Mouse (Mus musculus) stomach, postnatal 0 days (tissue): ENCODE measurements around the gene Tmem265. TPM values are rescaled to one million over a fixed set of nuclear protein-coding genes. Genes with fewer than 3 reads are reported as not detected.

ENCODE experiments used
- ATAC-seq: fragments of 200-750 bp; cut with Nextera tagmentation; 2 replicates; pipeline ENCODE4 v1.8.0; 2017; ENCODE audit not compliant: low FRiP score, low TSS enrichment
- DNase-seq: peaks from one replicate; pipeline ENCODE4 v3.0.0-alpha.2; 2016; ENCODE audit warnings: low spot score
- H3K27ac ChIP-seq: fragments of 300-500 bp; sonication (generic); replicated peaks from 2 replicates; pipeline ENCODE4 v1.5.1; 2014; ENCODE audit warnings: mild to moderate bottlenecking, control low read depth
- H3K27me3 ChIP-seq: fragments of 300-500 bp; sonication (generic); 2 replicates; pipeline ENCODE4 v1.6.1; 2014; ENCODE audit warnings: low read length; ENCODE audit not compliant: control insufficient read depth, insufficient read depth
- H3K36me3 ChIP-seq: fragments of 300-500 bp; sonication (generic); 2 replicates; pipeline ENCODE4 v1.6.1; 2014; ENCODE audit warnings: low read length, mixed read lengths; ENCODE audit not compliant: control insufficient read depth, insufficient read depth
- H3K4me1 ChIP-seq: fragments of 300-500 bp; sonication (generic); replicated peaks from 2 replicates; pipeline ENCODE4 v1.6.1; 2014; ENCODE audit warnings: antibody characterized with exemption; ENCODE audit not compliant: control insufficient read depth, insufficient read depth
- H3K4me2 ChIP-seq: fragments of 300-500 bp; sonication (generic); replicated peaks from 2 replicates; pipeline ENCODE4 v1.6.1; 2014; ENCODE audit warnings: low read depth, mild to moderate bottlenecking, control low read depth, moderate library complexity
- H3K4me3 ChIP-seq: fragments of 300-500 bp; sonication (generic); 2 replicates; pipeline ENCODE4 v1.5.1; 2014; ENCODE audit warnings: low read depth, low read length, control low read depth
- H3K9ac ChIP-seq: fragments of 300-500 bp; sonication (generic); 2 replicates; pipeline ENCODE4 v1.6.1; 2014; ENCODE audit warnings: mild to moderate bottlenecking, low read length, control low read depth, mixed read lengths
- H3K9me3 ChIP-seq: fragments of 300-500 bp; sonication (generic); 2 replicates; pipeline ENCODE4 v1.6.1; 2016; ENCODE audit warnings: low read length; ENCODE audit not compliant: control insufficient read depth
- CTCF ChIP-seq: IDR thresholded peaks from 2 replicates; pipeline ENCODE4 v1.5.1; 2016; ENCODE audit warnings: antibody characterized with exemption, low read depth, mild to moderate bottlenecking, moderate library complexity
- EP300 ChIP-seq: optimal IDR thresholded peaks from 2 replicates; pipeline ENCODE3; 2016; ENCODE audit warnings: antibody characterized with exemption
- WGBS: fragments of 180-500 bp; shearing (Covaris S2); extraction: QIAGEN DNeasy Blood & Tissue Kit; methylation state at CpG from one replicate; pipeline ENCODE4 v1.1.7; 2014; 5-methylcytosine and 5-hydroxymethylcytosine counted together
- polyA plus RNA-seq: library from polyadenylated mRNA; unstranded; fragments of >200 nt; fragmentation: Nextera tagmentation; extraction: Ambion mirVana; gene quantifications from 2 replicates; pipeline ENCODE4 v1.2.1, GENCODE M21; 2015

Gene Tmem265
- polyA plus RNA-seq, 1 experiment from 2014 or later, result 24.3 TPM

DNA sequence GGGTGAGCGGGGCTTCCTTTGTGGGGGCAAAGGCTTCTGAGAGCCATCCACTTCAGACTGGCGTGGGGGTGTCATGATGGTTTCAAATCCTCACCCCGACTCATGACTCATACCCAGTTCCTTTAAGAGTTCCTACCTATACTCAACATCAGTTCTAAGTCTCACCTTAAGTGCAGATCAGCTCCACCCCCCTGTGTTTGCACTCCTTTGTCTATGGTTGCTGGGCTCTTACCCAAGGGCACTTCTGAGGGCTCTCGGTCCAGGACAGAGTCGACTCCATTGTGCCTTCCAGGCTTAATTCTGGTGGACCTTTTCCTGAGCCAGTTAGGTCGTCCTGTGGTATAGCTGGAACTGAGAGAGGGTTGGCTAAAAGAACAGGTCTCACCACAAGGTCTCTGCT, 46.0 kb downstream of the Tmem265 start:
- Histone ChIP-seq H3K4me2 (no peak overlapping the region), H3K9ac (no peak overlapping the region), H3K36me3 (peaks cover 27% of the 10 kb centered on the region), H3K27me3 (no peaks in the 10 kb centered on the region), H3K27ac (no peak overlapping the region), H3K9me3 (no peaks in the 10 kb centered on the region), H3K4me1 (no peaks in the 10 kb centered on the region), H3K4me3 (no peak overlapping the region)
- no peak for TF ChIP-seq CTCF
- WGBS, result 68% methylated on average over 6 of the region's 6 CpGs
- ATAC-seq (peak; percentile 65), DNase-seq (peak; percentile 60)

DNA sequence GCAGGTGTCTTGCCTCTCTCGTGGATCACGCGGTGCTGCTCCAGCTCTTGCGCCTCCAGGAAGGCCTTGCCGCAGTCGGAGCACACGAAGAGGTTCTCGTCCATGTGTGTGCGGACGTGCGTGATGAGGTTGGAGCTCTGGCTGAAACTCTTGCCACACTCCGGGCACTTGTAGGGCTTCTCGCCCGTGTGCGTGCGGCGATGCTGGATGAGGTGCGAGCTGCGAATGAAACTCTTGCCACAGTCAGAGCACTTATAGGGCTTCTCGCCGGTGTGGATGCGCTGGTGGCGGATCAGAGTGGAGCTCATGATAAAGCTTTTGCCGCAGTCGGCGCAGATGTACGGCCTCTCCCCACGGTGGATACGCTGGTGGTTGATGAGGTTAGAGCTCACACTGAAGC, 49.8 kb downstream of the Tmem265 start:
- Histone ChIP-seq H3K9ac (no peak overlapping the region), H3K4me2 (no peak overlapping the region), H3K27me3 (no peaks in the 10 kb centered on the region), H3K4me1 (no peaks in the 10 kb centered on the region), H3K27ac (no peak overlapping the region), H3K9me3 (no peaks in the 10 kb centered on the region), H3K36me3 (peaks cover 25% of the 10 kb centered on the region), H3K4me3 (no peak overlapping the region)
- TF ChIP-seq EP300, result no peak
- TF ChIP-seq CTCF, result no peak
- WGBS, result 98% methylated on average over 29 of the region's 29 CpGs
- ATAC-seq (no peak), DNase-seq (no peak)

DNA sequence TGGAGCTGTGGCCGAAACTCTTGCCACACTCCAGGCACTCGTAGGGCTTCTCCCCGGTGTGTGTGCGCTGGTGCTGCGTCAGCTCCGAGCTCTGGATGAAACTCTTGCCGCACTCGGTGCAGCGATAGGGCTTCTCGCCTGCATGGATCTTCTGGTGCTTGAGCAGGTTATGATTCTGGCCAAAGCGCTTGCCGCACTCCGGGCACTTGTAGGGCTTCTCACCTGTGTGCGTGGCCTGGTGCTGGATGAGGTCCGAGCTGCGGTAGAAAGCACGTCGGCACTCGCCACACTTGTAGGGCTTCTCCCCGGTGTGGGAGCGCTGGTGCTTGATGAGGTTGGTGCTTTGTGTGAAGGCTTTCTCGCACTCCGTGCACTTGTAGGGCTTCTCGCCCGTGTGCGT, 50.4 kb downstream of the Tmem265 start:
- Histone ChIP-seq H3K9me3 (no peaks in the 10 kb centered on the region), H3K4me3 (no peak overlapping the region), H3K27me3 (no peaks in the 10 kb centered on the region), H3K36me3 (peaks cover 25% of the 10 kb centered on the region), H3K9ac (no peak overlapping the region), H3K4me2 (no peak overlapping the region), H3K27ac (no peak overlapping the region), H3K4me1 (no peaks in the 10 kb centered on the region)
- TF ChIP-seq CTCF, result no peak
- TF ChIP-seq EP300, result no peak
- WGBS, result 95% methylated on average over 26 of the region's 26 CpGs
- DNase-seq (no peak), ATAC-seq (no peak)

DNA sequence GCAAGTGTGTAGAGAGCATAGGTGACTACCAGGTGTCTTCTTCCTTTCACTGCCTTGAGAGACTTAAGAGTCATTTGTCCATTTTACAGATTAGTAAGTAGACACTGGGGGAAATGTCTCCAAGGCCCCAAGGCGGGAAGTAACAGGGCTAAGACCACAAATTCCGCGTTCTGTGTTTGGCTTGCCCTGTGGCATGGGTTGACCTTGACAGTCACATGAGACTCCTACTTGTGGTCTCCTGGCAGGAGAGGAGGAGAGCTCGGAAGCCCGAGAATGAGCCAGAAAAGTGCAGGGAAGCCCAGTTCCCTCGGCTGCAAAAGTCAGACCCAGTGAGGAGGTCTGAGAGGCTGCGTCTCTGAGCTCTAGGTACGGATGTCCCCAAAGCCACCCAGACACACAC, 52.3 kb downstream of the Tmem265 start:
- Histone ChIP-seq H3K4me3 (no peak overlapping the region), H3K36me3 (peaks cover 18% of the 10 kb centered on the region), H3K9me3 (no peaks in the 10 kb centered on the region), H3K27me3 (no peaks in the 10 kb centered on the region), H3K4me2 (no peak overlapping the region), H3K4me1 (no peaks in the 10 kb centered on the region), H3K9ac (peak overlapping the region; percentile 95; the same call in 1 of the 2 replicates), H3K27ac (no peak overlapping the region)
- 83% methylated on average over 8 of the region's 8 CpGs for WGBS
- DNase-seq, result no peak
- no peak for ATAC-seq
- no peak for TF ChIP-seq CTCF
- TF ChIP-seq EP300, result no peak

DNA sequence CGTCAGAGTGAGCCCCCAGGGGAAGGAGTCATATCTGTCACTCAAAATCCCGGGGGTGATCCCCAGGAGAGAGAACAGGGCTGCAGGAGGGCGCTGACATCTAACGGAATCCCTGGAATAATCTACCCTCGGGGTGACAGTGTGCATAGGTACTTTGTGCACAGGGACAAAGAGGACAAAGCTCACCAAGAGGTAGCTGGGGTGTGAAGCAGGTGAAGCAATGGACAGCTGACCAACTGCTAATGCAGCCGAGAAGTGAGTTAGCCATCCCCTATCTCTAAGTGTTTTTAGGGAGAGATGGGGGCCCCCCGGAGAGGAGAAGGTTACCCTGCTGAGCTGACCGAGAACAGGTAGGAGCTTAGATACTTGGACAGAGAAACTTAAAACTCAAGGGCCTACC, 52.9 kb downstream of the Tmem265 start:
- peaks cover 18% of the 10 kb centered on the region for H3K36me3 ChIP-seq
- H3K9me3 ChIP-seq, result no peaks in the 10 kb centered on the region
- peak overlapping the region; percentile 95 for H3K9ac ChIP-seq
- DNase-seq (no peak), ATAC-seq (no peak; the same call in 1 of the 2 replicates)
- TF ChIP-seq EP300 (no peak), CTCF (no peak)
- H3K4me1 ChIP-seq, result no peaks in the 10 kb centered on the region
- WGBS, result 17% methylated on average over 8 of the region's 8 CpGs
- peak overlapping the region; percentile 95 for H3K4me3 ChIP-seq
- H3K27me3 ChIP-seq, result no peaks in the 10 kb centered on the region
- no peak overlapping the region; the same call in 1 of the 2 replicates for H3K27ac ChIP-seq
- H3K4me2 ChIP-seq, result peak overlapping the region; percentile 87

DNA sequence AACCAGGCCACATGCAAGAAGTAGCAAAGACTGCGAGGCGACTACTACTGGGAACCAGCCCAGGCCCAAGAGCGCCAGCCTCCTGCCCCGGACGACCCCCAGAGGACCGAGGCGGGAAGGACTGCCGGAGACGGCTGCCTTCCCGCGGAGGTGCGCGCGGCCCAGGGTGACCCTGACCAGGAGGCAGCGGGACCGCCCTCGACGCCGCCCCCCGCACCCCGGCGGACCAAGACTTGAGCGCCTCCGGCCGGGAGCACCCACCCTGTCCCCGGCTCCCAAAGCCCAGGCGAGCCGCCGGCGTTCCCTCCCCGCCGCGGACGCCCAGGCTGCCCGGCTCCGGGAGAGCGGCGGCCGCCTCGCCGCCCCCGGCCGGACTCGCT, 53.3 kb downstream of the Tmem265 start:
- Histone ChIP-seq H3K9ac (peak overlapping the region; percentile 95), H3K27me3 (no peaks in the 10 kb centered on the region), H3K4me2 (peak overlapping the region; percentile 87), H3K9me3 (no peaks in the 10 kb centered on the region), H3K4me3 (peak overlapping the region; percentile 95), H3K27ac (peak overlapping the region; percentile 83), H3K4me1 (no peaks in the 10 kb centered on the region), H3K36me3 (peaks cover 18% of the 10 kb centered on the region)
- TF ChIP-seq EP300 (no peak), CTCF (no peak)
- WGBS, result 1% methylated on average over 29 of the region's 44 CpGs
- peak; percentile 74 for DNase-seq
- ATAC-seq, result peak; percentile 61
